ENCODE assay signal across 7 mouse cellular contexts in genomic region chr1:143917623-143918022, GRCm38 (mm10).
DNase-seq lines count a peak whose midpoint lies in the region; ATAC-seq lines count a peak whose summit lies in the region.

No protein-coding gene starts in this region.

- H3K4me3 ChIP-seq in liver, embryonic 12.5 days = no peak overlapping the region
- H3K4me3 ChIP-seq in lung, embryonic 15.5 days = no peak overlapping the region
- no peak overlapping the region for H3K4me3 ChIP-seq in hindbrain, embryonic 12.5 days

- 28% methylated on average over 5 of the region's 5 CpGs for WGBS in liver, embryonic 12.5 days (ENCODE audit: insufficient replicate concordance)
- WGBS in lung, embryonic 15.5 days = 53% methylated on average over 5 of the region's 5 CpGs
- 73% methylated on average over 5 of the region's 5 CpGs for WGBS in hindbrain, embryonic 12.5 days

- H3K36me3 ChIP-seq in liver, embryonic 12.5 days = no peaks in the 10 kb centered on the region
- H3K36me3 ChIP-seq in lung, embryonic 15.5 days = no peaks in the 10 kb centered on the region
- no peaks in the 10 kb centered on the region for H3K36me3 ChIP-seq in hindbrain, embryonic 12.5 days

- H3K27me3 ChIP-seq in liver, embryonic 12.5 days (replicated peaks) = no peaks in the 10 kb centered on the region
- no peaks in the 10 kb centered on the region for H3K27me3 ChIP-seq in lung, embryonic 15.5 days
- H3K27me3 ChIP-seq in hindbrain, embryonic 12.5 days = peaks cover 7% of the 10 kb centered on the region; the same call in 1 of the 2 replicates

- H3K4me1 ChIP-seq in liver, embryonic 12.5 days = peaks cover 5% of the 10 kb centered on the region
- peaks cover 14% of the 10 kb centered on the region; the same call in 1 of the 2 replicates for H3K4me1 ChIP-seq in lung, embryonic 15.5 days
- H3K4me1 ChIP-seq in hindbrain, embryonic 12.5 days = peaks cover 8% of the 10 kb centered on the region

- no peaks in the 10 kb centered on the region for H3K9me3 ChIP-seq in liver, embryonic 12.5 days (replicated peaks)
- no peaks in the 10 kb centered on the region for H3K9me3 ChIP-seq in lung, embryonic 15.5 days
- H3K9me3 ChIP-seq in hindbrain, embryonic 12.5 days (replicated peaks) = no peaks in the 10 kb centered on the region

- no peak overlapping the region for H3K4me2 ChIP-seq in liver, embryonic 12.5 days
- no peak overlapping the region for H3K4me2 ChIP-seq in lung, embryonic 15.5 days
- H3K4me2 ChIP-seq in hindbrain, embryonic 12.5 days (replicated peaks) = no peak overlapping the region

- DNase-seq in liver = no peak
- DNase-seq in heart, postnatal 36 days = peak; percentile 37 to 46
- DNase-seq in spleen, postnatal 36 days (ENCODE audit: low spot score in 2 of 2) = peak; percentile 49 to 57

- intact Hi-C loops in heart, postnatal 36 days (cut with DNase I) = loop anchor here (5.0 kb wide), 2 partner anchors 85 to 105 kb away; partner anchors contain the start of gene Rgs2

- no peak for ATAC-seq in liver, embryonic 12.5 days
- peak; percentile 90 for ATAC-seq in frontal cortex, adult (ENCODE audit: low TSS enrichment)
- ATAC-seq in lung, embryonic 15.5 days (ENCODE audit: borderline replicate concordance, extremely low read depth, low FRiP score, low TSS enrichment) = no peak
- ATAC-seq in hindbrain, embryonic 12.5 days (ENCODE audit: low FRiP score) = no peak

- H3K27ac ChIP-seq in liver, embryonic 12.5 days = peak overlapping the region; percentile 54; the same call in 1 of the 2 replicates
- 0 out of 2 replicates have a peak overlapping the region, but pooled peaks have one; percentile 45 for H3K27ac ChIP-seq in lung, embryonic 15.5 days
- H3K27ac ChIP-seq in hindbrain, embryonic 12.5 days = no peak overlapping the region

- no peak overlapping the region for H3K9ac ChIP-seq in liver, embryonic 12.5 days
- H3K9ac ChIP-seq in lung, embryonic 15.5 days = no peak overlapping the region
- no peak overlapping the region for H3K9ac ChIP-seq in hindbrain, embryonic 12.5 days
